Mouse (Mus musculus): Measurements from ENCODE around the gene Lep.

Gene Lep

GRCm38 (mm10) chr6:29044029-29044428, 16.0 kb upstream of the Lep start:
- no peak for DNase-seq (ENCODE audit: low read depth, low spot score)

- DNase-seq (ENCODE audit: low read depth, low spot score), result no peak
Observed at GRCm38 (mm10) chr6:29049926-29050325, 10.1 kb upstream of the Lep start.

- no peak for DNase-seq (ENCODE audit: low read depth, low spot score)
Observed at GRCm38 (mm10) chr6:29052188-29052587, 7.8 kb upstream of the Lep start.

GRCm38 (mm10) chr6:29053181-29053580, 6.8 kb upstream of the Lep start:
- no peak for DNase-seq (ENCODE audit: low read depth, low spot score)

GRCm38 (mm10) chr6:29056377-29056776, 3.6 kb upstream of the Lep start:
- DNase-seq (ENCODE audit: low read depth, low spot score), result no peak

GRCm38 (mm10) chr6:29066389-29066790, 6.4 kb downstream of the Lep start:
- no peak for DNase-seq (ENCODE audit: low read depth, low spot score)

GRCm38 (mm10) chr6:29072258-29072657, 12.2 kb downstream of the Lep start:
- no peak for DNase-seq (ENCODE audit: low read depth, low spot score)

- DNase-seq (ENCODE audit: low read depth, low spot score), result no peak
Observed at GRCm38 (mm10) chr6:29073462-29074132, 13.6 kb downstream of the Lep start.

GRCm38 (mm10) chr6:29074133-29074469, 14.1 kb downstream of the Lep start:
- DNase-seq (ENCODE audit: low read depth, low spot score), result no peak

- no peak for DNase-seq (ENCODE audit: low read depth, low spot score)
Observed at GRCm38 (mm10) chr6:29079291-29079690, 19.3 kb downstream of the Lep start.

- DNase-seq (ENCODE audit: low read depth, low spot score), result no peak
Observed at GRCm38 (mm10) chr6:29081826-29082363, 21.9 kb downstream of the Lep start.

- no peak for DNase-seq (ENCODE audit: low read depth, low spot score)
Observed at GRCm38 (mm10) chr6:29082776-29083354, 22.8 kb downstream of the Lep start.

- no peak for DNase-seq (ENCODE audit: low read depth, low spot score)
Observed at GRCm38 (mm10) chr6:29084401-29084800, 24.4 kb downstream of the Lep start.

GRCm38 (mm10) chr6:29087921-29088709, 28.1 kb downstream of the Lep start:
- DNase-seq (ENCODE audit: low read depth, low spot score), result no peak

- DNase-seq (ENCODE audit: low read depth, low spot score), result no peak
Observed at GRCm38 (mm10) chr6:29092234-29092633, 32.2 kb downstream of the Lep start.

- DNase-seq (ENCODE audit: low read depth, low spot score), result no peak
Observed at GRCm38 (mm10) chr6:29092904-29093303, 32.9 kb downstream of the Lep start.

GRCm38 (mm10) chr6:29099536-29100170, 39.6 kb downstream of the Lep start:
- no peak for DNase-seq (ENCODE audit: low read depth, low spot score)

- DNase-seq (ENCODE audit: low read depth, low spot score), result no peak
Observed at GRCm38 (mm10) chr6:29100423-29100822, 40.4 kb downstream of the Lep start.

- DNase-seq (ENCODE audit: low read depth, low spot score), result no peak
Observed at GRCm38 (mm10) chr6:29101248-29101864, 41.3 kb downstream of the Lep start.

- no peak for DNase-seq (ENCODE audit: low read depth, low spot score)
Observed at GRCm38 (mm10) chr6:29108376-29108775, 48.4 kb downstream of the Lep start.

- DNase-seq (ENCODE audit: low read depth, low spot score), result no peak
Observed at GRCm38 (mm10) chr6:29111501-29111900, 51.5 kb downstream of the Lep start.

GRCm38 (mm10) chr6:29115756-29116155, 55.7 kb downstream of the Lep start:
- no peak for DNase-seq (ENCODE audit: low read depth, low spot score)
